Mouse (Mus musculus) midbrain, embryonic 14.5 days (tissue): ENCODE results near the gene Cdh3. TPM values are rescaled to one million over a fixed set of nuclear protein-coding genes. Genes with fewer than 3 reads are reported as not detected.
A peak's percentile ranks its signal among the peaks of the same experiment; 100 is the strongest.

Experiments
- ATAC-seq: fragments of 200-750 bp; cut with Nextera tagmentation; 2 replicates; pipeline ENCODE4 v1.8.0; 2017; ENCODE audit warnings: moderate number of reproducible peaks, moderate library complexity; ENCODE audit not compliant: low FRiP score, low TSS enrichment
- DNase-seq: peaks from one replicate; pipeline ENCODE4 v3.0.0-alpha.2; 2015
- H3K27ac ChIP-seq: fragments of 300-500 bp; sonication (generic); replicated peaks from 2 replicates; pipeline ENCODE4 v1.5.1; 2014; ENCODE audit warnings: mild to moderate bottlenecking, low read depth, low read length, moderate library complexity
- H3K27me3 ChIP-seq: fragments of 300-500 bp; sonication (generic); 2 replicates; pipeline ENCODE4 v1.6.1; 2014; ENCODE audit warnings: low read length, control low read depth, mixed read lengths; ENCODE audit not compliant: control insufficient read depth, insufficient read depth
- H3K36me3 ChIP-seq: fragments of 300-500 bp; sonication (generic); 2 replicates; pipeline ENCODE4 v1.6.1; 2014; ENCODE audit warnings: low read length, control low read depth; ENCODE audit not compliant: control insufficient read depth, insufficient read depth
- H3K4me1 ChIP-seq: fragments of 300-500 bp; sonication (generic); 2 replicates; pipeline ENCODE4 v1.6.1; 2014; ENCODE audit warnings: mild to moderate bottlenecking, antibody characterized with exemption, low read length, control low read depth; ENCODE audit not compliant: control insufficient read depth, insufficient read depth
- H3K4me2 ChIP-seq: fragments of 300-500 bp; sonication (generic); 2 replicates; pipeline ENCODE4 v1.6.1; 2014; ENCODE audit warnings: mild to moderate bottlenecking, low read length, moderate library complexity
- H3K4me3 ChIP-seq: fragments of 300-500 bp; sonication (generic); replicated peaks from 2 replicates; pipeline ENCODE4 v1.5.1; 2014; ENCODE audit warnings: low read depth, low read length
- H3K9ac ChIP-seq: fragments of 300-500 bp; sonication (generic); replicated peaks from 2 replicates; pipeline ENCODE4 v1.6.1; 2014; ENCODE audit warnings: mild to moderate bottlenecking, low read length, moderate library complexity
- H3K9me3 ChIP-seq: fragments of 300-500 bp; sonication (generic); 2 replicates; pipeline ENCODE4 v1.6.1; 2016; ENCODE audit warnings: low read length, control low read depth, mixed read lengths; ENCODE audit not compliant: control insufficient read depth
- WGBS: fragments of 180-500 bp; shearing (Covaris S2); extraction: QIAGEN DNeasy Blood & Tissue Kit; methylation state at CpG from one replicate; pipeline ENCODE4 v1.1.7; 2014; 5-methylcytosine and 5-hydroxymethylcytosine counted together
- polyA plus RNA-seq: library from polyadenylated mRNA; unstranded; fragments of >200 nt; fragmentation: Nextera tagmentation; extraction: Ambion mirVana; gene quantifications from 2 replicates; pipeline ENCODE4 v1.2.1, GENCODE M21; 2014

Cdh3 gene
- polyA plus RNA-seq, 1 experiment from 2014 or later = 0.22 TPM

DNA sequence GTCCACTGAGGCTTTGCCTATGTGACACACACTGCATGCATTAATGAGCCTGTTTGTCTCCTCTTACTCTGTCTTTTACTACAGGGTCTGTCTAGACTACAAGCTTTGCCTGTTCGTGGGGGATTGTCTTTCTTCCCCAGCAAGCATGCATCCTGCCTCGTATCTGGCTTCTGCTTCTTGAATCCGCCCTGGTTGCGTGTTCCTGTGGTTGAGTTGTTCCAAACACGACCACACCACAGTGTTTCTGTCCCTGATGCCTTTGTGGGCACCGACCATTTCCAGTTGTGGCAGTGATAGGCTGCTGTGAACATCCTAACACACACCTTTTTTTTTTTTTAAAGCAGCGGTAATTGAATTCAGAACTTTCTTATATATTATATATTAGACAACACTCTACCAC is 23.0 kb downstream of the Cdh3 start:
- H3K27ac ChIP-seq = no peak overlapping the region
- no peak overlapping the region for H3K4me2 ChIP-seq
- H3K9me3 ChIP-seq = no peaks in the 10 kb centered on the region
- no peak overlapping the region for H3K9ac ChIP-seq
- H3K4me1 ChIP-seq = no peaks in the 10 kb centered on the region
- DNase-seq (no peak), ATAC-seq (no peak)
- H3K4me3 ChIP-seq = no peak overlapping the region
- 78% methylated on average over 7 of the region's 7 CpGs for WGBS
- H3K36me3 ChIP-seq = no peaks in the 10 kb centered on the region
- H3K27me3 ChIP-seq = no peaks in the 10 kb centered on the region

DNA sequence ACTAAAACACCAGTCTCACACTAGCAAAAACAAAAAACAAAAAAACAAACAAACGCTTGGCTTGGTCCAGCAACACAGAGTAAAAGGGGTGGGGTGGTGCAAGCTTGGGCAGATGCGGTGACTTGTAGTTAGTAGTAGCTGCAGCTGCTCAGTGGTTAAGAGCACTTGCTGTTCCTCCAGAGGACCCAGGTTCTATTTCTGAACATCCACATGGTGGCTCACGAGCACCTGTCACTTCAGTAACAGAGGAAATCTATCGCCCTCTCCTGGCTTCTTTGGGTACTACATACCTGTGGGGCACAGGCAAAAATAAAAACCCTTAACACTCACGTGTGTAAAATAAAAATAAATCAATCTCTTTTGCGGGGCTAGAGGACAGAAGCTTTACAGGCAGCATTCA is 23.8 kb downstream of the Cdh3 start:
- peak; percentile 70 for DNase-seq
- WGBS = 45% methylated on average over 6 of the region's 6 CpGs

DNA sequence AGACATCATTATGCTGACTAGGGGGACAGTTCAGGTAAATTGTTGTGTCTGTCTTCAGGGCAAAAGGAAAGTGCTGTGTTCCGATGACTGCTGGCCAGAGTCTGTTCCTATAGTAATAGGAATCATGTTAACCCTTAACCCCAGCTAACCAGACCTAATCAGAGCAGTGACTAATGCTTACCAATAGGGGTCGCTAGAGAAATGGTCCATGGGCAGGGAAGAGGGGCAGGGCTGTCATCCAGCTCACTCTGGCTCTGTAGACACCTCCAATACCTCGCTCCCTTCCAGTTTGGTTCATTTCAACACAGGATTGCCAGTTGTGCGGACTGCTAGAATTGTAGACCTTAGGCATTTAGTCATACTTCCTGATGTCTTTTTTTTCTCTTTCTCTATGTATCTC is 24.8 kb downstream of the Cdh3 start:
- DNase-seq = no peak
- H3K27ac ChIP-seq = no peak overlapping the region
- 71% methylated on average over 4 of the region's 4 CpGs for WGBS

More for the DNA sequence above, 23.8 kb downstream of the Cdh3 start:
- no peak overlapping the region for H3K4me3 ChIP-seq
- H3K27ac ChIP-seq = no peak overlapping the region
- ATAC-seq = no peak
- H3K4me1 ChIP-seq = no peaks in the 10 kb centered on the region
- no peak overlapping the region for H3K4me2 ChIP-seq
- H3K9me3 ChIP-seq = no peaks in the 10 kb centered on the region
- no peaks in the 10 kb centered on the region for H3K27me3 ChIP-seq
- no peaks in the 10 kb centered on the region for H3K36me3 ChIP-seq
- no peak overlapping the region for H3K9ac ChIP-seq

DNA sequence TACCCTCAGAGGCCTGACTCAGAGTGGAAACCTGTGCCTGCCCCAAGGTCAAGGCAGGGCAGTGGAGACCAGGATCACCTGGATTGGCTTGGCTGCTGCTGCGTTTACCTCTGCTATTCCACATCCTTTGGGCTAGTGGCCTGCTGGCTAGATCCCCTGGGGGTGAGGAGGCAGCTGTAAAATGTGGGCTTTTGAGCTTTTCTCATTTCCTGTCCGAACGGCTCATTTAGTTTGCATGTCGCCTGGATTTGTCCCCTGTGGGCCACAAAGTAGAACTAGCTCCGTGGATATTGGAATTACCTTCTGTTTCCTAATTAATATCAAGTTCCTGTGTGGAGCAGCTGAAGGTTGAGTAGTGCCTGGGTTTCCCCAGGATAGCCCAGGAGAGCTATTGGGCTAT is 28.5 kb downstream of the Cdh3 start:
- Histone ChIP-seq H3K9ac (no peak overlapping the region), H3K4me2 (no peak overlapping the region), H3K36me3 (no peaks in the 10 kb centered on the region), H3K4me1 (no peaks in the 10 kb centered on the region), H3K4me3 (no peak overlapping the region), H3K9me3 (no peaks in the 10 kb centered on the region), H3K27me3 (no peaks in the 10 kb centered on the region), H3K27ac (no peak overlapping the region)
- WGBS = 60% methylated on average over 5 of the region's 5 CpGs
- ATAC-seq (no peak), DNase-seq (no peak)

More for the DNA sequence above, 24.8 kb downstream of the Cdh3 start:
- no peak for ATAC-seq
- Histone ChIP-seq H3K27me3 (no peaks in the 10 kb centered on the region), H3K9me3 (no peaks in the 10 kb centered on the region), H3K4me3 (no peak overlapping the region), H3K4me2 (no peak overlapping the region), H3K9ac (no peak overlapping the region), H3K4me1 (no peaks in the 10 kb centered on the region), H3K36me3 (no peaks in the 10 kb centered on the region)

DNA sequence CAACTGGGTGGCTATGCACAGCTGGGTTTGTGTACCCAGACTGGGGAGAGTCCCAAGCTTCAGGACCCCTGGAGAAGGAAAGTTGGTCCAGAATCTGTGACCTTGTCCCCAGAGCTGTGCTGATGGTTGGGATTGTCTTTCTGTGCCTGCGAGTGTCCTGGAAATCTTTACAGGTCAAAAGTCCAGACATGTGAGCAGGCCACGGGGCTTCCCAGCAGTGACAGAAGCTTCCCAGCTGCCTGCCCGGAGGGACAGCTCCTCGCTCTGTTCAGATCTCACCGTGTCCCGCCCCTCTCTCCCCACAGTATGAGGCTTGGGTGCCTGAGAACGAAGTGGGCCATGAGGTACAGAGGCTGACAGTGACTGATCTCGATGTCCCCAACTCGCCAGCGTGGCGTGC is 30.3 kb downstream of the Cdh3 start:
- Histone ChIP-seq H3K4me3 (no peak overlapping the region), H3K4me1 (no peaks in the 10 kb centered on the region), H3K9me3 (no peaks in the 10 kb centered on the region), H3K27ac (no peak overlapping the region), H3K9ac (no peak overlapping the region), H3K4me2 (no peak overlapping the region), H3K27me3 (no peaks in the 10 kb centered on the region), H3K36me3 (no peaks in the 10 kb centered on the region)
- 80% methylated on average over 11 of the region's 11 CpGs for WGBS
- ATAC-seq = no peak
- no peak for DNase-seq

DNA sequence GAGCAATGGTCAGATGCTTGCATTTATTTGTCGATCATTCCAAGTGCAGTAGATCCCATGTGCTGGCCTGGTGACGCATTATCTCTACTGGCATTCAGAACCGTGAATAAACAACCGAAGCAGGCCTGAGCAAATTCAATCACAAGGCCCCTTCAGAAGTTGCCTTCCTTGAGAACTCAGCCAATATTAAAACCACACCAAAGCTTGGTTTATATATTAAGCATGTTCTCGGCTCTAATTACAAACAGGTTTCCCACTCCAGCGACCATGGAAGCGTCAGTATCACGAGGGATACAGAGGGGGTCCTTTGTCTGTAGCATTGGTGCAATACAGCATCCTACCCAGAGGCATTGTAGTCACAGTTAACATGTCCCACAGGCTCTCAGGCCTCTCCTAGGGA is 32.4 kb downstream of the Cdh3 start:
- Histone ChIP-seq H3K4me1 (no peaks in the 10 kb centered on the region), H3K27me3 (no peaks in the 10 kb centered on the region), H3K9ac (no peak overlapping the region), H3K9me3 (no peaks in the 10 kb centered on the region), H3K36me3 (no peaks in the 10 kb centered on the region), H3K4me2 (no peak overlapping the region), H3K27ac (no peak overlapping the region), H3K4me3 (no peak overlapping the region)
- no peak for ATAC-seq
- WGBS = 75% methylated on average over 8 of the region's 8 CpGs
- DNase-seq = no peak

DNA sequence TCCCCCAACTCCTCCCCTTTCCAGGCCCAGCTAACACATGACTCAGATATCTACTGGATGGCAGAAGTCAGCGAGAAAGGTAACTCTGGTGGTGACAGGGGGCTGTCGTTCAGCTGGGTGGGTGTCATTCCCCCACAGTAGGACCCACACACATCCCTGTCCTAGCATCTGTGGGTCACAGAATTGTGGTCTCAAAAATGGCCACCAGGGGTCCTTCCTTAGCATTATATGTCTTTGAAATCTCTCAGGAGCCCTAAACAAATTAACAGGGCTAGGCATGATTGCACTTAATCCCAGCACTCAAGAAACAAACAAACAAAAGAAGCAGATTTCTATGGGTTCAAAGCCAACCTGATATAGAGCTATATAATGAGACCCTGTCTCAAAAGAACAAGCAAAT is 34.5 kb downstream of the Cdh3 start:
- Histone ChIP-seq H3K9me3 (no peaks in the 10 kb centered on the region), H3K4me2 (no peak overlapping the region), H3K27me3 (no peaks in the 10 kb centered on the region), H3K4me1 (no peaks in the 10 kb centered on the region), H3K36me3 (no peaks in the 10 kb centered on the region), H3K27ac (no peak overlapping the region), H3K9ac (no peak overlapping the region), H3K4me3 (no peak overlapping the region)
- ATAC-seq (no peak), DNase-seq (no peak)
- 85% methylated on average over 2 of the region's 2 CpGs for WGBS

DNA sequence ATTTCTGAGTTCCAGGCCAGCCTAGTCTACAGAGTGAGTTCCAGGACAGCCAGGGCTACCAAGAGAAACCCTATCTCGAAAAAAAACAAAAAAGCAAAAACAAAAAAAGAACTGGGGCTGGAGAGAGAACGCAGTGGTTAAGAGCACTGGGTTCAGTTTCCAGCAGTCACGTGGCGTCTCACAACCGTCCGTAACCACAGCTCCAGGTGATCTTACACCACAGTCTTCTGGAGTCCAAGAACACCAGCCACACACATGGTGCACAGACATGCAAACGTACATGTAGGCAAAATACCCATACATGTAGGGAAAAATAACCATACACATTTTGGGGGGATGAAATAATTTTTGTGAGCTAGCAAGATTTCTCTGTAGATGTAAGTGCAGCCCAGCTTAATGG is 36.1 kb downstream of the Cdh3 start:
- Histone ChIP-seq H3K9ac (no peak overlapping the region), H3K4me2 (no peak overlapping the region), H3K4me1 (no peaks in the 10 kb centered on the region), H3K36me3 (no peaks in the 10 kb centered on the region), H3K27me3 (no peaks in the 10 kb centered on the region), H3K9me3 (no peaks in the 10 kb centered on the region), H3K4me3 (no peak overlapping the region), H3K27ac (no peak overlapping the region)
- 89% methylated on average over 7 of the region's 7 CpGs for WGBS
- no peak for DNase-seq
- no peak for ATAC-seq

DNA sequence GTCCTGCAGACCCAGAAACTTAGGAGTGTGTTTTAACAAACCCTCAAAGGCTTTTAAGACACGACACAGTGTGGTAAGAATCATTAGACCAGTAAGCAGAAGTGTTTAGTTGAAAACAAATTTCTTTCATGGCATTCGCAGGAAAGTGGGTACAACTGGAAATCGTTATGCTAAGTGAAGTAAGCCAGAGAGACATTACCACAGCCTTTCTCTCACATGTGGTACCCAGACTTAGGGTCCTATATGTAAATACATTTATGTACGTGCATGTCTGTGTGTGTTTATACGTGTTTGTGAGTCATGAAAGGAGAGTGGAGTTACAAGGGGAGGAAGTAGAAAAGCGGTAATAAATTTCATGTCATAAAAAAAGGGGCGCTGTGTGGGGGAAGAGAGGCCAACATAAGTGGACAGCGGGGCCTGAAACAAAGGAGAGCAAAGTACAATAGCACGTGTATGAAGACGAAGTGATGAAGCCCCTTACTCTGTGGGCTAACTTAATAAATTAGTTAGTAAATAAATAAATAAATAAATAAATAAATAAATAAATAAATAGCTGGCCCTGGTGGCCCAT is 37.8 kb downstream of the Cdh3 start:
- ATAC-seq = no peak

More for the DNA sequence above, 37.8 kb downstream of the Cdh3 start:
- no peak overlapping the region for H3K4me3 ChIP-seq
- no peaks in the 10 kb centered on the region for H3K27me3 ChIP-seq
- no peak overlapping the region for H3K9ac ChIP-seq
- no peaks in the 10 kb centered on the region for H3K36me3 ChIP-seq
- 91% methylated on average over 10 of the region's 10 CpGs for WGBS
- H3K27ac ChIP-seq = no peak overlapping the region
- no peak overlapping the region for H3K4me2 ChIP-seq
- no peak for DNase-seq
- no peaks in the 10 kb centered on the region for H3K9me3 ChIP-seq
- no peaks in the 10 kb centered on the region for H3K4me1 ChIP-seq
